Mouse (Mus musculus) heart, adult 2 months (tissue): Measurements from ENCODE around the gene Agbl4.

Experiments
- CTCF ChIP-seq: fragments of 200-600 bp; IDR thresholded peaks from 2 replicates; pipeline ENCODE4 v1.8.1; 2022; ENCODE audit warnings: antibody characterized with exemption, mild to moderate bottlenecking, moderate library complexity
- POLR2A ChIP-seq: fragments of 200-500 bp; IDR thresholded peaks from 2 replicates; pipeline ENCODE4 v1.6.1; 2011; ENCODE audit warnings: mild to moderate bottlenecking, low read depth, low read length, control low read depth; ENCODE audit not compliant: insufficient read depth

GRCm38 (mm10) chr4:111451283-111451918, 1053.9 kb downstream of the Agbl4 start:
- TF ChIP-seq CTCF: no peak
- no peak for TF ChIP-seq POLR2A
